Mouse (Mus musculus) left cerebral cortex, adult 6 months (tissue): ENCODE data around the gene Gm15085. TPM values are rescaled to one million over a fixed set of nuclear protein-coding genes. Genes with fewer than 3 reads are reported as not detected.

Experiments
- long read RNA-seq, 2 experiments: library from polyadenylated mRNA; unstranded; transcript quantifications; one replicate each; pipeline ENCODE4 v2.0.0; 2019 to 2020
- polyA plus RNA-seq: library from polyadenylated mRNA; unstranded; fragments of <200 nt; fragmentation: Nextera tagmentation; gene quantifications from 2 replicates; pipeline ENCODE4 v1.2.3, GENCODE M21; 2021

Gene Gm15085
- not detected in 2 replicates for polyA plus RNA-seq
- long read RNA-seq, experiment 1, result 0 reads
- long read RNA-seq, experiment 2, result 0 reads

GRCm38 (mm10) chrX:149447317-149447716, at the start of gene Gm15085:
Gene Gm15085, plus strand, starts transcription at chrX:149447617.

Other genes with a start within 250 kb of the Gm15085 start
- not detected in 2 replicates for gene Gm15093, start 175.2 kb upstream of the Gm15085 start, polyA plus RNA-seq
- not detected in 2 replicates for gene Gm10439, start 147.0 kb downstream of the Gm15085 start, polyA plus RNA-seq